Mouse (Mus musculus) MEL (cell line): Measurements from ENCODE around the gene Catip. TPM values are rescaled to one million over a fixed set of nuclear protein-coding genes. Genes with fewer than 3 reads are reported as not detected.

ENCODE experiments used
- DNase-seq: peaks from one replicate; pipeline ENCODE4 v3.0.0; 2011; ENCODE audit warnings: low read depth, low spot score
- H3K27ac ChIP-seq: 2 replicates; pipeline ENCODE4 v1.5.1; 2012; ENCODE audit warnings: low read depth, mild to moderate bottlenecking, control low read depth, low read length, moderate library complexity; ENCODE audit not compliant: control insufficient read depth
- H3K27me3 ChIP-seq, 2 experiments: fragments of 150-350 bp in 1 of 2; sonication (generic) in 1 of 2; 2 replicates each; pipeline ENCODE4 v1.6.1; 2012; ENCODE audit warnings: low read length in 2 of 2, mild to moderate bottlenecking in 2 of 2, improper control_type of control experiment in 1 of 2, moderate library complexity in 1 of 2; ENCODE audit not compliant: insufficient read depth in 2 of 2, control insufficient read depth in 1 of 2
- H3K36me3 ChIP-seq, 2 experiments: 2 replicates each; pipeline ENCODE4 v1.6.1; 2012 to 2014; ENCODE audit warnings: low read length in 2 of 2, improper control_type of control experiment in 1 of 2, inconsistent platforms in 1 of 2, mild to moderate bottlenecking in 1 of 2; ENCODE audit not compliant: insufficient read depth in 2 of 2, control insufficient read depth in 1 of 2
- H3K4me1 ChIP-seq, 2 experiments: fragments of 150-350 bp in 1 of 2; sonication (generic) in 1 of 2; 2 replicates each; pipeline ENCODE4 v1.6.1; 2012; ENCODE audit warnings: low read length in 2 of 2, improper control_type of control experiment in 1 of 2, mild to moderate bottlenecking in 1 of 2; ENCODE audit not compliant: insufficient read depth in 2 of 2, control insufficient read depth in 1 of 2
- H3K4me3 ChIP-seq, 2 experiments: fragments of 150-350 bp in 1 of 2; sonication (generic) in 1 of 2; 2 replicates each; pipeline ENCODE4 v1.5.1; 2012; ENCODE audit warnings: low read depth in 2 of 2, low read length in 2 of 2, mild to moderate bottlenecking in 2 of 2, moderate library complexity in 2 of 2, control low read depth in 1 of 2, improper control_type of control experiment in 1 of 2; ENCODE audit not compliant: control insufficient read depth in 1 of 2, insufficient read depth in 1 of 2
- H3K79me2 ChIP-seq: 2 replicates; pipeline ENCODE4 v1.6.1; 2012; ENCODE audit warnings: mild to moderate bottlenecking, low read length, moderate library complexity; ENCODE audit not compliant: control insufficient read depth, poor library complexity, insufficient read depth
- H3K9ac ChIP-seq: 2 replicates; pipeline ENCODE4 v1.6.1; 2012; ENCODE audit warnings: low read depth, mild to moderate bottlenecking, control low read depth, low read length, moderate library complexity; ENCODE audit not compliant: control insufficient read depth, poor library complexity, severe bottlenecking
- H3K9me3 ChIP-seq: fragments of 150-350 bp; sonication (generic); replicated peaks from 2 replicates; pipeline ENCODE4 v1.6.1; 2012; ENCODE audit warnings: mild to moderate bottlenecking, low read length, improper control_type of control experiment, moderate library complexity; ENCODE audit not compliant: insufficient read depth
- CHD1 ChIP-seq: IDR thresholded peaks from 2 replicates; pipeline ENCODE4 v1.6.1; 2012; ENCODE audit warnings: low read depth, mild to moderate bottlenecking, inconsistent platforms, low read length, improper control_type of control experiment
- CHD2 ChIP-seq: IDR thresholded peaks from 2 replicates; pipeline ENCODE4 v1.6.1; 2011; ENCODE audit warnings: low read length, improper control_type of control experiment
- CTCF ChIP-seq, 3 experiments: IDR thresholded peaks in 2 of 3; conservative IDR thresholded peaks in 1 of 3; 2 replicates each; pipeline ENCODE4 v1.5.1; 2011 to 2012; ENCODE audit warnings: low read length in 3 of 3, low read depth in 2 of 3, mild to moderate bottlenecking in 2 of 3, improper control_type of control experiment in 1 of 3, inconsistent platforms in 1 of 3, mixed read lengths in 1 of 3, moderate library complexity in 1 of 3; ENCODE audit not compliant: control insufficient read depth in 1 of 3, insufficient read depth in 1 of 3, poor library complexity in 1 of 3, severe bottlenecking in 1 of 3
- E2F4 ChIP-seq: IDR thresholded peaks from 2 replicates; pipeline ENCODE4 v1.6.1; 2011; ENCODE audit warnings: low read depth, low read length, improper control_type of control experiment, borderline replicate concordance
- EP300 ChIP-seq, 2 experiments: IDR thresholded peaks; 2 replicates each; pipeline ENCODE4 v1.6.1; 2011; ENCODE audit warnings: improper control_type of control experiment in 2 of 2, low read length in 2 of 2, low read depth in 1 of 2, mild to moderate bottlenecking in 1 of 2
- ETS1 ChIP-seq: IDR thresholded peaks from 2 replicates; pipeline ENCODE4 v1.6.1; 2012; ENCODE audit warnings: low read depth, mild to moderate bottlenecking, inconsistent platforms, low read length, improper control_type of control experiment, moderate library complexity
- GATA1 ChIP-seq: IDR thresholded peaks from 2 replicates; pipeline ENCODE4 v1.6.1; 2011; ENCODE audit warnings: low read depth, low read length, improper control_type of control experiment
- HCFC1 ChIP-seq: IDR thresholded peaks from 2 replicates; pipeline ENCODE4 v1.6.1; 2012; ENCODE audit warnings: low read depth, mild to moderate bottlenecking, inconsistent platforms, low read length, improper control_type of control experiment, moderate library complexity
- KAT2A ChIP-seq: conservative IDR thresholded peaks from 2 replicates; pipeline ENCODE4 v1.6.1; 2012; ENCODE audit warnings: low read depth, low read length, improper control_type of control experiment, inconsistent platforms
- MAZ ChIP-seq: IDR thresholded peaks from 2 replicates; pipeline ENCODE4 v1.6.1; 2012; ENCODE audit warnings: low read depth, mild to moderate bottlenecking, inconsistent platforms, low read length, improper control_type of control experiment
- MEF2A ChIP-seq: IDR thresholded peaks from 2 replicates; pipeline ENCODE4 v1.6.1; 2014; ENCODE audit warnings: low read depth, mild to moderate bottlenecking, inconsistent platforms, low read length, improper control_type of control experiment; ENCODE audit not compliant: poor library complexity, insufficient replicate concordance, severe bottlenecking; ENCODE audit errors: extremely low read depth
- MXI1 ChIP-seq: IDR thresholded peaks from 2 replicates; pipeline ENCODE4 v1.6.1; 2011; ENCODE audit warnings: mild to moderate bottlenecking, low read depth, low read length, improper control_type of control experiment
- NELFE ChIP-seq: IDR thresholded peaks from 2 replicates; pipeline ENCODE4 v1.6.1; 2011; ENCODE audit warnings: low read depth, low read length, improper control_type of control experiment
- POLR2A ChIP-seq, 2 experiments: IDR thresholded peaks; 2 replicates each; pipeline ENCODE4 v1.6.1; 2011 to 2012; ENCODE audit warnings: low read length in 2 of 2, mild to moderate bottlenecking in 2 of 2, control low read depth in 1 of 2, improper control_type of control experiment in 1 of 2, low read depth in 1 of 2, moderate library complexity in 1 of 2; ENCODE audit not compliant: control insufficient read depth in 1 of 2, insufficient read depth in 1 of 2, poor library complexity in 1 of 2
- POLR2AphosphoS5 ChIP-seq: IDR thresholded peaks from 2 replicates; pipeline ENCODE4 v1.6.1; 2012; ENCODE audit warnings: low read depth, borderline replicate concordance, mild to moderate bottlenecking, inconsistent platforms, low read length, moderate library complexity, mixed read lengths
- SIN3A ChIP-seq: IDR thresholded peaks from 2 replicates; pipeline ENCODE4 v1.6.1; 2012; ENCODE audit warnings: low read length, improper control_type of control experiment, inconsistent platforms
- SMC3 ChIP-seq: IDR thresholded peaks from 2 replicates; pipeline ENCODE4 v1.6.1; 2011; ENCODE audit warnings: low read depth, low read length, improper control_type of control experiment
- TBP ChIP-seq: IDR thresholded peaks from 2 replicates; pipeline ENCODE4 v1.8.0; 2011; ENCODE audit warnings: low read depth, low read length, improper control_type of control experiment
- UBTF ChIP-seq: IDR thresholded peaks from 2 replicates; pipeline ENCODE4 v1.6.1; 2012; ENCODE audit warnings: low read depth, mild to moderate bottlenecking, inconsistent platforms, low read length, improper control_type of control experiment, moderate library complexity, borderline replicate concordance; ENCODE audit not compliant: insufficient read depth
- USF1 ChIP-seq: IDR thresholded peaks from 2 replicates; pipeline ENCODE4 v1.6.1; 2014; ENCODE audit warnings: low read depth, mild to moderate bottlenecking, inconsistent platforms, low read length, improper control_type of control experiment, moderate library complexity
- USF2 ChIP-seq, 2 experiments: IDR thresholded peaks; 2 replicates each; pipeline ENCODE4 v1.6.1; 2011 to 2012; ENCODE audit warnings: improper control_type of control experiment in 2 of 2, low read length in 2 of 2, borderline replicate concordance in 1 of 2, inconsistent platforms in 1 of 2, low read depth in 1 of 2, mild to moderate bottlenecking in 1 of 2; ENCODE audit not compliant: insufficient read depth in 1 of 2
- ZC3H11A ChIP-seq: IDR thresholded peaks from 2 replicates; pipeline ENCODE4 v1.6.1; 2012; ENCODE audit warnings: low read depth, mild to moderate bottlenecking, inconsistent platforms, low read length, improper control_type of control experiment
- ZMIZ1 ChIP-seq: IDR thresholded peaks from 2 replicates; pipeline ENCODE4 v1.6.1; 2012; ENCODE audit warnings: low read depth, mild to moderate bottlenecking, inconsistent platforms, low read length, improper control_type of control experiment, moderate library complexity
- polyA plus RNA-seq, 2 experiments: library from polyadenylated mRNA; stranded (reverse) in 1 of 2; unstranded in 1 of 2; fragments of >175 nt in 1 of 2; fragments of >200 nt in 1 of 2; gene quantifications; 2 replicates each; pipeline versions ENCODE4 v1.2.1 to v1.2.4; 2012; ENCODE audit warnings: low replicate concordance in 2 of 2, low read depth in 1 of 2; ENCODE audit not compliant: insufficient read length in 2 of 2, insufficient read depth in 1 of 2, missing spikeins in 1 of 2
- total RNA-seq: library from RNA; depleted of rRNA; stranded (reverse); fragments of 300-350 nt; gene quantifications from 2 replicates; pipeline ENCODE4 v1.2.3, GENCODE M21; 2012

Gene Catip
- total and polyA plus RNA-seq, 3 experiments: 0.08 TPM; not detected in 1

- Histone ChIP-seq H3K4me1 (peaks cover 0 to 12% of the 10 kb centered on the region in 2 experiments; a peak in 3 of 4 replicates), H3K27ac (no peak overlapping the region), H3K27me3 (no peaks in the 10 kb centered on the region), H3K4me3 (no peak overlapping the region), H3K36me3 (peaks cover 0 to 10% of the 10 kb centered on the region in 2 experiments; a peak in 2 of 4 replicates), H3K9ac (no peak overlapping the region), H3K79me2 (no peaks in the 10 kb centered on the region; the same call in 1 of the 2 replicates), H3K9me3 (no peaks in the 10 kb centered on the region)
- TF ChIP-seq POLR2AphosphoS5: no peak
- no peak for DNase-seq
These were observed 23.6 kb downstream of the Catip start for GRCm38 (mm10) chr1:74385531-74385930.

- TF ChIP-seq USF2 (IDR thresholded peaks at IDR 0.05; ENCODE audit: borderline replicate concordance in 1 of 2, insufficient read depth in 1 of 2, low read depth in 1 of 2, low read length in 2 of 2) (no peak), CHD2 (no peak), CHD1 (no peak)
- TF ChIP-seq, all 39 proteins: peak for 0
- Histone ChIP-seq H3K27me3 (no peaks in the 10 kb centered on the region), H3K9me3 (no peaks in the 10 kb centered on the region), H3K79me2 (no peaks in the 10 kb centered on the region; the same call in 1 of the 2 replicates), H3K27ac (peak overlapping the region; percentile 96), H3K4me3 (peak overlapping the region; percentile 65 to 79), H3K4me1 (peaks cover 0 to 12% of the 10 kb centered on the region in 2 experiments; a peak in 3 of 4 replicates), H3K9ac (peak overlapping the region; percentile 90), H3K36me3 (peaks cover 0 to 10% of the 10 kb centered on the region in 2 experiments; a peak in 2 of 4 replicates)
- DNase-seq: no peak
These were observed 24.4 kb downstream of the Catip start for GRCm38 (mm10) chr1:74386363-74386713.

GRCm38 (mm10) chr1:74386714-74387385, 24.9 kb downstream of the Catip start:
- peak overlapping the region; percentile 65 to 79 for H3K4me3 ChIP-seq
- peak overlapping the region; percentile 90 for H3K9ac ChIP-seq
- H3K27me3 ChIP-seq: no peaks in the 10 kb centered on the region
- peak overlapping the region; percentile 96 for H3K27ac ChIP-seq
- peak; percentile 98 for DNase-seq
- peaks cover 2% of the 10 kb centered on the region for H3K79me2 ChIP-seq
- H3K9me3 ChIP-seq: no peaks in the 10 kb centered on the region
- H3K4me1 ChIP-seq: peaks cover 0 to 12% of the 10 kb centered on the region in 2 experiments; a peak in 3 of 4 replicates
- H3K36me3 ChIP-seq: peaks cover 0 to 10% of the 10 kb centered on the region in 2 experiments; a peak in 2 of 4 replicates
- 0 out of 2 replicates have a peak, but pooled peaks have one; percentile 39 for TF ChIP-seq TBP
- peak; percentile 17 to 67; a peak in 3 of 4 replicates for TF ChIP-seq POLR2A (IDR thresholded peaks at IDR 0.05; ENCODE audit: control insufficient read depth in 1 of 2, insufficient read depth in 1 of 2, low read depth in 1 of 2, low read length in 2 of 2, poor library complexity in 1 of 2)
- no peak; the same call in 1 of the 2 replicates for TF ChIP-seq SMC3
- no peak; the same call in 1 of the 2 replicates for TF ChIP-seq KAT2A
- no peak for TF ChIP-seq MEF2A
- peak; percentile 92; the same call in 1 of the 2 replicates for TF ChIP-seq UBTF
- 0 out of 2 replicates have a peak, but pooled peaks have one; percentile 26 for TF ChIP-seq NELFE
- TF ChIP-seq MXI1: peak; percentile 82
- peak; percentile 99 for TF ChIP-seq SIN3A
- TF ChIP-seq E2F4: no peak
- peak; percentile 15; the same call in 1 of the 2 replicates for TF ChIP-seq USF1
- TF ChIP-seq MAZ: peak; percentile 98
- TF ChIP-seq ETS1: peak; percentile 39; the same call in 1 of the 2 replicates
- TF ChIP-seq GATA1: peak; percentile 69
- TF ChIP-seq EP300 (IDR thresholded peaks at IDR 0.05; ENCODE audit: low read depth in 1 of 2, low read length in 2 of 2): peak in 1 of 2 experiments; percentile 63; a peak in 2 of 4 replicates
- peak; percentile 84 for TF ChIP-seq HCFC1
- TF ChIP-seq CTCF (IDR thresholded peaks at IDR 0.05 in 2 of 3, conservative IDR thresholded peaks at IDR 0.05 in 1 of 3; ENCODE audit: control insufficient read depth in 1 of 3, insufficient read depth in 1 of 3, low read depth in 2 of 3, low read length in 3 of 3, poor library complexity in 1 of 3, severe bottlenecking in 1 of 3): peak; percentile 34 to 58 (median 56); a peak in 5 of 6 replicates
- peak; percentile 62 for TF ChIP-seq ZC3H11A
- TF ChIP-seq ZMIZ1: no peak
